Mouse (Mus musculus): Measurements from ENCODE around the gene Kcnab2.

DNA sequence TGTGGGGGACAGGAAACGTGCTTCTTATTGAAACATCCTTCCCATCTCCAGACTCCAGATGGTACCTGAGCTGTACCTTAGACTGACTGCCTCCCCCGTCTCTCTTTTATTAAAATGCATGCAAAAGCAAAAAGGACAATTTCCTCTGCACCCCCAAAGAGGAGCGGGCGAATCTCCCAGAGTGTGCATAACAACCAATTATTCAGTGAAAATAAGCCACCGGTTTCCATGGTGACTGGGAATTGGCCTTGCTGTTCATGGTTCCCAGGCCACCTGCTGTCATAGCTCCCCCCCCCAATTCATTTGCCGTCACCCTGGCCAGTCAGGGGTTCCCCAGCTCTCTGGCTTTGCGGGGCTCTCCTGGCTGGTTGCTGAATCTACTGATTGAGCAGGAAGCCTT, 112.4 kb downstream of the Kcnab2 start:
- TF ChIP-seq CTCF (IDR thresholded peaks at IDR 0.05 in 2 of 3, conservative IDR thresholded peaks at IDR 0.05 in 1 of 3; ENCODE audit: control insufficient read depth in 1 of 3, insufficient read depth in 1 of 3, low read depth in 2 of 3, low read length in 3 of 3, poor library complexity in 1 of 3, severe bottlenecking in 1 of 3) (no peak), POLR2A (IDR thresholded peaks at IDR 0.05; ENCODE audit: control insufficient read depth in 1 of 2, insufficient read depth in 1 of 2, low read depth in 1 of 2, low read length in 2 of 2, poor library complexity in 1 of 2) (no peak), EP300 (IDR thresholded peaks at IDR 0.05; ENCODE audit: low read depth in 1 of 2, low read length in 2 of 2) (no peak), USF1 (IDR thresholded peaks at IDR 0.05; ENCODE audit: low read depth, low read length) (no peak), RCOR1 (IDR thresholded peaks at IDR 0.05; ENCODE audit: low read depth, low read length) (no peak), MAFK (IDR thresholded peaks at IDR 0.05; ENCODE audit: borderline replicate concordance, low read depth, low read length) (no peak), MAZ (IDR thresholded peaks at IDR 0.05; ENCODE audit: low read depth, low read length) (no peak), CHD2 (IDR thresholded peaks at IDR 0.05; ENCODE audit: low read length) (no peak), TCF12 (IDR thresholded peaks at IDR 0.05; ENCODE audit: low read depth, low read length) (no peak), GABPA (IDR thresholded peaks at IDR 0.05; ENCODE audit: low read depth, low read length) (no peak), ZKSCAN1 (IDR thresholded peaks at IDR 0.05; ENCODE audit: low read depth, low read length) (no peak)
